8 mouse cellular contexts compared by ENCODE assay signal in the genomic region with DNA sequence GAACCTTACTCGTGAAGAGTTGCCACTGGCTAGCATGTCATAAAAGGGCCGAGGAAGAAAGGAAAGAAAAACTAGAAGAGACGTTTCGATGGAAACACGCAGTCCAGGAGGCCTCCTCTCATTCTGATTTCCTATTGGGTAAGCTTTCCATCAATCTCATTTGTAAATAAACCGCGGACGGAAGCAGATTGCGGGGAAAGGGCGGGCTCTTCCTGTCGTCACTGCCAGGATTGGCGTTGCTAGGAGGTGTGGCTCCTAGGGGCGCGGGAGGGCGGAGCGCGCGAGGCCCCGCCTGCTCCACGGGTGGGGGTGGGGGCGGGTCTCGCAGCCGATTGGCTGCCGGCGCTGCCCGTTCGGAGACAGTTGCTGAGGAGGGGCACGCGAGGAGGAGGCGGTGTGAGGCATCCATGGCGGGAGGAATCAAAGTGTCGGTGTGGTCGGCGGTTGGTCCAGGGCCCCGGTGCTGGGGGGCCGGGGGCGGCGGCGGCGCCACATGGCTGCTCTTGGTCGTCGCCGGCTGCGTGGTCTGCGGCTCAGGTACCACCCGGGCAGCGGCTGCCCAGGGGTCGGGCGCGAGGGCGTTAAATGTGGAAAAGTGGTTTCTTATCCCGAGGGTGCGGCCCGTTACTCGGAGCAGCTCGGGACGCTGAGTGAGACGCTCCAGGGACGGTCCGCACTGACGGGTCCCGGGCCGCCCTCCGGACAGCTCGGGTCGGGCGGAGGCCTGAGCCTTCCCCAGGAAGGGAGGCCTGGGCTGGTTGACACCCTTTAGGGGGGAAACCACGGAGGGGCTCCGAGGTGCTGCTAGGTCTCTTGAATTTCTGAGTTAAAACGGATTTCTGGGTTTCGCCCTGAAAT. TPM values are rescaled to one million over a fixed set of nuclear protein-coding genes. Genes with fewer than 3 reads are reported as not detected.
A peak's percentile ranks its signal among the peaks of the same experiment; 100 is the strongest.
DNase-seq lines count a peak whose midpoint lies in the region; ATAC-seq lines count a peak whose summit lies in the region.

No protein-coding gene starts in this region.

- peak; percentile 98 for DNase-seq in adipocyte (ENCODE audit: low spot score)
- peak; percentile 96 for DNase-seq in embryo, embryonic 10 days (ENCODE audit: low spot score)
- peak; percentile 90 for DNase-seq in gastrocnemius, postnatal 10 days
- DNase-seq in left cerebral cortex, postnatal 10 days (ENCODE audit: extremely low spot score in 1 of 2, low spot score in 2 of 2) = peak; percentile 94 to 95
- peak; percentile 93 for DNase-seq in right cerebral cortex, postnatal 25 days
- DNase-seq in urinary bladder, postnatal 4 days (ENCODE audit: low spot score in 2 of 2) = peak; percentile 91

- ATAC-seq in inflammation-experienced regulatory T-cells, adult 6 months = peak; percentile 93
- ATAC-seq in megakaryocyte-erythroid progenitor cell, adult 5-6 weeks (replicated peaks; ENCODE audit: low FRiP score, low TSS enrichment, poor library complexity, severe bottlenecking) = peak; percentile 87

- intact Hi-C loops in left cerebral cortex, postnatal 10 days (cut with DNase I) = loop anchor here (5.0 kb wide), 2 partner anchors 35 to 260 kb away; a partner anchor contains a TSS

RNA-seq across cellular contexts. Expression of a gene that starts 8.6 kb away (rescaled TPM):
- 10 to 100 TPM in 1 of 2 experiments, 1 to 10 TPM in 1; 7.0 to 13.2 TPM for total RNA-seq in gastrocnemius, postnatal 10 days (2021)
- polyA plus RNA-seq in inflammation-experienced regulatory T-cells, adult 6 months (2017; shearing (Covaris generic)) = 1 to 10 TPM; 7.5 to 9.5 (median 7.8) TPM
- total RNA-seq in left cerebral cortex, postnatal 10 days (2021) = 10 to 100 TPM; 28.5 to 32.1 TPM
- total RNA-seq in megakaryocyte-erythroid progenitor cell, adult 5-6 weeks (2014; fragmentation: Nextera tagmentation) = 0.99 TPM in 1 of 2 replicates, not detected in the other
- 1.1 and 2.2 TPM in 2 replicates for total RNA-seq in megakaryocyte-erythroid progenitor cell, adult 5-6 weeks (2017)

RNA-seq across cellular contexts. Expression of a gene that starts 10.2 kb away (rescaled TPM):
- 1 to 10 TPM; 2.8 to 5.3 TPM for total RNA-seq in gastrocnemius, postnatal 10 days (2021)
- 1 to 10 TPM; 3.7 to 5.9 (median 5.7) TPM for polyA plus RNA-seq in inflammation-experienced regulatory T-cells, adult 6 months (2017; shearing (Covaris generic))
- 1 to 10 TPM; 3.4 to 4.4 TPM for total RNA-seq in left cerebral cortex, postnatal 10 days (2021)
- 19.4 and 22.7 TPM in 2 replicates for total RNA-seq in megakaryocyte-erythroid progenitor cell, adult 5-6 weeks (2014; fragmentation: Nextera tagmentation)
- total RNA-seq in megakaryocyte-erythroid progenitor cell, adult 5-6 weeks (2017) = 17.6 and 35.2 TPM in 2 replicates

RNA-seq across cellular contexts. Expression of a gene that starts 28.1 kb away (rescaled TPM):
- under 1 TPM; 0.21 to 0.54 TPM for total RNA-seq in gastrocnemius, postnatal 10 days (2021)
- polyA plus RNA-seq in inflammation-experienced regulatory T-cells, adult 6 months (2017; shearing (Covaris generic)) = not detected
- under 1 TPM; 0.28 TPM for total RNA-seq in left cerebral cortex, postnatal 10 days (2021)
- total RNA-seq in megakaryocyte-erythroid progenitor cell, adult 5-6 weeks (2014; fragmentation: Nextera tagmentation) = 0.79 and 1.4 TPM in 2 replicates
- not detected in 2 replicates for total RNA-seq in megakaryocyte-erythroid progenitor cell, adult 5-6 weeks (2017)

RNA-seq across cellular contexts. Expression of a gene that starts 34.1 kb away (rescaled TPM):
- 10 to 100 TPM; 15.8 to 24.4 TPM for total RNA-seq in gastrocnemius, postnatal 10 days (2021)
- 100 to 1,000 TPM; 148 to 195 (median 176) TPM for polyA plus RNA-seq in inflammation-experienced regulatory T-cells, adult 6 months (2017; shearing (Covaris generic))
- 10 to 100 TPM in 1 of 2 experiments, 1 to 10 TPM in 1; 9.4 to 10.2 TPM for total RNA-seq in left cerebral cortex, postnatal 10 days (2021)
- total RNA-seq in megakaryocyte-erythroid progenitor cell, adult 5-6 weeks (2014; fragmentation: Nextera tagmentation) = 51.7 and 57.9 TPM in 2 replicates
- 32.2 and 35.3 TPM in 2 replicates for total RNA-seq in megakaryocyte-erythroid progenitor cell, adult 5-6 weeks (2017)

RNA-seq across cellular contexts. Expression of a gene that starts 47.4 kb away (rescaled TPM):
- under 1 TPM in 1 of 2 experiments, not detected in 1; 0.38 TPM for total RNA-seq in gastrocnemius, postnatal 10 days (2021)
- not detected for polyA plus RNA-seq in inflammation-experienced regulatory T-cells, adult 6 months (2017; shearing (Covaris generic))
- 10 to 100 TPM; 14.5 to 17.8 TPM for total RNA-seq in left cerebral cortex, postnatal 10 days (2021)
- 3.5 and 9.5 TPM in 2 replicates for total RNA-seq in megakaryocyte-erythroid progenitor cell, adult 5-6 weeks (2014; fragmentation: Nextera tagmentation)
- total RNA-seq in megakaryocyte-erythroid progenitor cell, adult 5-6 weeks (2017) = 0.91 and 2.3 TPM in 2 replicates

Comparison
In these comparisons a context has a peak if more than half of its experiments do, and no peak if none do; other contexts are left out.
1. Peak in every context shown above with its lines: DNase-seq and ATAC-seq.